Mouse (Mus musculus): ENCODE results near the gene Psmd10.

The Psmd10 gene

GRCm38 (mm10) chrX:140956272-140956940 is at the start of gene Psmd10, which contains the start of gene Atg4a:
Gene Psmd10 (minus strand): TSS chrX:140956728.
Gene Atg4a (plus strand): TSS chrX:140956907.
- peak; percentile 87 for DNase-seq

GRCm38 (mm10) chrX:140998885-140999284 is 42.4 kb upstream of the Psmd10 start:
- no peak for DNase-seq

GRCm38 (mm10) chrX:140997912-140998545 is 41.5 kb upstream of the Psmd10 start:
- DNase-seq, result no peak

DNA sequence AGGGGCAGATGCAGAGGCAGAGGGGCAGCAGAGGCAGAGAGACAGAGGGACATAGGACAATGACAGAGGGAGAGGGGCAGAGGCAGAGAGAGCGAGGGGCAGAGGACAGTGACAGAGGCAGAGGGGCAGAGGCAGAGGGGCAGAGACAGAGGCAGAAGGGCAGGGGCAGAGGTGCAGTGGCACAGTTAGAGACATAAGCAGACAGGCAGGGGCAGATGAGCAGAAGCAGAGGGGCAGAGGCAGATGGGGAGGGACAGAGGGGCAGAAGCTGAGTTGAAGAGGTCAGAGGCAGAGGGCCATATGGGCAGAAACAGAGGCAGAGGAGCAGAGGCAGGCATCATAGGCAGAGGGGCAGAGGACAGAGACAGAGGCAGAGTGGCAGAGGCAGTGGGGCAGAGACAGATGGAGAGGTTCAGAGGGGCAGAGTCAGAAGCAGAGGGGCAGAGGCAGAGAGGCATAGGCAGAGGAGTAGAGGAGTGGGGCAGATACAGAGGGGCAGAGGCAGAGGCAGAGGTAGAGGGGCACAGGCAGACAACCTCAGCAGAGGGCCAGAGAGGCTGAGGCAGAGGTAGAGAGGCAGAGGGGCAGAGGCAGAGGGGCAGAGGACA is 40.5 kb upstream of the Psmd10 start:
- DNase-seq, result no peak

DNA sequence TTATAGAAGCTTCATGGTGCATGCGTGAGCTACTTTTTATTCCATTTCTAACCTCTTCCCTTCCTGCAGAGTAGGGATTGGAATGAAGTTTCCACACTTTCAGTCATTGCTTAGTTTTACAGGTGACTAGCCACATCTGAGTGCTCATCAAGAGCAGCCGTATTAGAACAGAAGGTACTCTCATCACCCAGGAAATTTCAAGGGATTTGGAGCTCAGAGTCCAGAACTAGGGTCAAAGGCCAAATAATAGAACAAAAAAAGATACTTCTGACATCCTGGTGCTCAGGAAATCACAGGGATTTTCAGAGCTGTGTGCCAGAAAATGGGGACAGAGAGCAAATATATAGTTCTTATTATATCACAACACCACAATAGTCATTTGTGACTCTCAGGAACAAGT is 28.7 kb upstream of the Psmd10 start:
- DNase-seq, result no peak

GRCm38 (mm10) chrX:140984795-140985194 is 28.3 kb upstream of the Psmd10 start:
- DNase-seq, result no peak

GRCm38 (mm10) chrX:140983206-140983960 is 26.9 kb upstream of the Psmd10 start:
- DNase-seq, result no peak

DNA sequence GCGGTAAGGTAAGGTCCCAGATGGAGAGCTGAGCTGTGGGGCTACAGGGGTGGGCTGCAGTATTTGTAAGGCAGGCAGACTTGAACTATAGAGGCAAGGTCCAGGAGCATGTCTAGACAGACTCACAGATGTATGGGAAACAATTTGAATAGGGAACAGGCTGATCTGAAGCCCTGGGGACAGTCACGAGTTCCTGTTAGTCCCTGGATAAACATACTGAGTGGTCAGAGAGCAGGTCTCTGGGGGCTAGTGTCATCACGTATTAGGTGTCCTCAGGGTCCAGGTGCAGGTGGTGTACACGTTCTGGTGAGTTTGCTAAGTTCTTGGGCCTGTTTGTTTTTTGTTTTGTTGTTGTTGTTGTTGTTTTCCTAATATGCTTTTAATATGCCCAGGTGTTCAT is 23.6 kb upstream of the Psmd10 start:
- no peak for DNase-seq

- peak; percentile 8 for DNase-seq
These were observed 23.0 kb upstream of the Psmd10 start for GRCm38 (mm10) chrX:140979546-140979945.

DNA sequence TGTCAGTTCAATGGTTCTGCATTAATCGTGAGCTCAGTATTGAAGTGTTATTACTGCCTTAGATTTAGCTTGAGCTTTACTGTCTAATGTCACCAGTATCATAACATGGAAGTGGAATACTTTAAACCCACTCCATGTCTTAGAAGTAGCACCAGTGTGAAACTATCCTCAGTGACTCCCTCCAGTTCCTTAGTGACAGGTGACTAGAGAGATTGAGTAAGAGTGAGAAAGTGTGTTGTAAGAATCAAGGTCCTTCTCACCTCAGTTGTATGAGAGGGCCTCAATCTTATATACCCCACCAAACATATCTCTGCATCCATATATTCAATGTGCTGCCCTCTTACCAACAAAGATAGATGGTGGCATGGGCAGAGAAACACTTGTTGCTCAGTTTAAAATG is 22.4 kb upstream of the Psmd10 start:
- no peak for DNase-seq

- DNase-seq, result no peak
These were observed 431 bp upstream of the Psmd10 start for GRCm38 (mm10) chrX:140956959-140957358.

- DNase-seq, result no peak
These were observed 2.9 kb downstream of the Psmd10 start for GRCm38 (mm10) chrX:140953618-140954017.

- no peak for DNase-seq
These were observed 20.3 kb downstream of the Psmd10 start for GRCm38 (mm10) chrX:140936271-140936670.

DNA sequence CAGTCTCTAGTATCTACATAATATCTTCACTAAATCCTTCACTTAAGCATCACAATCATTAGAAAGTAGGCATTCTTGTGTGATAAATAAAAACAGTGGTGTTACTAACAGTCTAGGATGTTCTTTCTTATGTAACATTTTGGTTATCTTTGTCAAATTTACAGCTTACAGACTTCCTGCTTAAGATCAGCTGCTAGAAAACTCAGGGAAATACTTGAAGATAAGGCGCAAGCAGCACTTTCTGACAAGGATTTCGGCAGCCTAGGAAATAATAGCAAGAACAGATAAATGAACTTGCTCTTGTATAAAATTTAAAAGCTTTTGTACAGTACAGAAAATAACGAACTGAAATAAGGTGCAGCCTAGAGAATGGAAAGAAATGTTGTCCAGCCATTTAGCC is 23.3 kb downstream of the Psmd10 start:
- DNase-seq, result no peak

- no peak for DNase-seq
These were observed 24.5 kb downstream of the Psmd10 start for GRCm38 (mm10) chrX:140932066-140932465.

- DNase-seq, result peak; percentile 3
These were observed 35.2 kb downstream of the Psmd10 start for GRCm38 (mm10) chrX:140921321-140921720.

GRCm38 (mm10) chrX:140907360-140907759 is 49.2 kb downstream of the Psmd10 start, which contains the start of gene Vsig1:
Gene Vsig1 (plus strand): TSS chrX:140907608.
- DNase-seq, result no peak

DNA sequence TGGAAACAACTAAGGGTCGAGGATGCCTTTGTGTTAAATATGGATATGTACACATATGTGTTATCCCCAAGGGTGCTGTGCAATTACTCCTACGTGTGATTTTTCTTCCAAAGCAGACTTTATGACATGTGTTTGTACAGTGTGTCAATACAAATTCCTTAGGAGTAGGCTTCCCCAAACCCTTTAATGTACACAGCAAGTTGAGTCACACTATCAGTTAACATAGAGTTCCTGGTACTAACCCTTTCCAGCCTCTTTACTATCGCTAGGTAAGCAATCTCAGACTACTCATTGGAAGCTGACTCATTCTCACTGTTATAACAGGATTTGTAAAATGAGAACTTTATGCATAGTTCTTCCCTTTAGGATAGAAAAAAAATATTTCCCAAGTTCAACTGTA is 53.0 kb downstream of the Psmd10 start:
- DNase-seq, result no peak
